In genomic region chr9:34155240-34156019, GRCm38 (mm10) we compare ENCODE assay signal across 15 mouse cellular contexts.
DNase-seq lines count a peak whose midpoint lies in the region; ATAC-seq and TF ChIP-seq lines count a peak whose summit lies in the region.
"Had no signal": no experiment of that assay in that cellular context is flagged by ENCODE, and none has a peak within 500 bp of the region (broad histone marks: within the 10 kb centered on the region; RNA-seq: fewer than 3 reads in every experiment).

No protein-coding gene starts in this region.

- H3K36me3 ChIP-seq in midbrain, postnatal 0 days (ENCODE audit: insufficient read depth, low read length) = no peaks in the 10 kb centered on the region
- no peaks in the 10 kb centered on the region for H3K36me3 ChIP-seq in midbrain, embryonic 11.5 days (ENCODE audit: control insufficient read depth, insufficient read depth, low read length)
- H3K36me3 ChIP-seq in limb, embryonic 11.5 days (ENCODE audit: control insufficient read depth, insufficient read depth, low read length) = no peaks in the 10 kb centered on the region
- H3K36me3 ChIP-seq: embryonic facial prominence, embryonic 15.5 days had no signal

- no peaks in the 10 kb centered on the region for H3K27me3 ChIP-seq in midbrain, postnatal 0 days (ENCODE audit: insufficient read depth, low read length)
- no peaks in the 10 kb centered on the region for H3K27me3 ChIP-seq in midbrain, embryonic 11.5 days (ENCODE audit: control insufficient read depth, insufficient read depth, low read length)
- H3K27me3 ChIP-seq in limb, embryonic 11.5 days (ENCODE audit: control insufficient read depth, insufficient read depth, low read length) = no peaks in the 10 kb centered on the region
- H3K27me3 ChIP-seq: embryonic facial prominence, embryonic 15.5 days had no signal

- no peaks in the 10 kb centered on the region for H3K4me1 ChIP-seq in midbrain, postnatal 0 days (ENCODE audit: insufficient read depth, low read length)
- H3K4me1 ChIP-seq in midbrain, embryonic 11.5 days (ENCODE audit: control insufficient read depth, insufficient read depth, low read length) = peaks cover 2% of the 10 kb centered on the region; the same call in 1 of the 2 replicates
- peaks cover 4% of the 10 kb centered on the region; the same call in 1 of the 2 replicates for H3K4me1 ChIP-seq in limb, embryonic 11.5 days (ENCODE audit: control insufficient read depth, insufficient read depth, low read length)
- H3K4me1 ChIP-seq: embryonic facial prominence, embryonic 15.5 days had no signal

- no peak overlapping the region for H3K4me2 ChIP-seq in midbrain, postnatal 0 days (ENCODE audit: low read depth, low read length, poor library complexity, severe bottlenecking)
- H3K4me2 ChIP-seq in midbrain, embryonic 11.5 days = no peak overlapping the region
- no peak overlapping the region for H3K4me2 ChIP-seq in limb, embryonic 11.5 days (ENCODE audit: low read depth, severe bottlenecking)
- H3K4me2 ChIP-seq: embryonic facial prominence, embryonic 15.5 days had no signal

- H3K9ac ChIP-seq in midbrain, postnatal 0 days (replicated peaks; ENCODE audit: low read length, poor library complexity, severe bottlenecking) = no peak overlapping the region
- H3K9ac ChIP-seq in midbrain, embryonic 11.5 days (ENCODE audit: low read length) = no peak overlapping the region
- H3K9ac ChIP-seq in limb, embryonic 11.5 days (ENCODE audit: low read length) = no peak overlapping the region
- H3K9ac ChIP-seq: embryonic facial prominence, embryonic 15.5 days had no signal

- no peak for TF ChIP-seq CTCF in midbrain, postnatal 0 days (IDR thresholded peaks at IDR 0.05)

- 58% methylated on average over 11 of the region's 11 CpGs for WGBS in midbrain, postnatal 0 days
- 67% methylated on average over 11 of the region's 11 CpGs for WGBS in midbrain, embryonic 11.5 days
- 40% methylated on average over 11 of the region's 11 CpGs for WGBS in limb, embryonic 11.5 days

- no peaks in the 10 kb centered on the region for H3K9me3 ChIP-seq in midbrain, postnatal 0 days (ENCODE audit: low read length)
- no peaks in the 10 kb centered on the region for H3K9me3 ChIP-seq in midbrain, embryonic 11.5 days (ENCODE audit: control insufficient read depth, low read length)
- no peaks in the 10 kb centered on the region for H3K9me3 ChIP-seq in limb, embryonic 11.5 days (ENCODE audit: control insufficient read depth, low read length)
- H3K9me3 ChIP-seq: embryonic facial prominence, embryonic 15.5 days had no signal

- no peak overlapping the region for H3K27ac ChIP-seq in midbrain, postnatal 0 days (ENCODE audit: low read depth, low read length)
- no peak overlapping the region for H3K27ac ChIP-seq in midbrain, embryonic 11.5 days (ENCODE audit: low read depth, low read length)
- no peak overlapping the region for H3K27ac ChIP-seq in limb, embryonic 11.5 days (replicated peaks; ENCODE audit: low read depth, low read length)
- H3K27ac ChIP-seq: embryonic facial prominence, embryonic 15.5 days; macrophage had no signal

- no peak for ATAC-seq in midbrain, postnatal 0 days (ENCODE audit: low FRiP score)
- no peak for ATAC-seq in midbrain, embryonic 11.5 days (ENCODE audit: low FRiP score)
- peak; percentile 72 for ATAC-seq in limb, embryonic 11.5 days (ENCODE audit: insufficient number of reproducible peaks, low FRiP score, low TSS enrichment, low read depth)
- ATAC-seq: intestine, embryonic 16.5 days had no signal

- no peak overlapping the region for H3K4me3 ChIP-seq in midbrain, postnatal 0 days (ENCODE audit: low read depth, low read length)
- H3K4me3 ChIP-seq in midbrain, embryonic 11.5 days (ENCODE audit: low read depth, low read length) = no peak overlapping the region
- H3K4me3 ChIP-seq in limb, embryonic 11.5 days (ENCODE audit: low read depth, low read length) = no peak overlapping the region
- H3K4me3 ChIP-seq: embryonic facial prominence, embryonic 15.5 days; myocyte had no signal

- DNase-seq in cerebellum, postnatal 25 days = peak; percentile 8 to 14
- DNase-seq in cerebellum, adult 9-11 months = no peak
- DNase-seq in midbrain, postnatal 0 days (ENCODE audit: low spot score) = peak; percentile 25
- DNase-seq in midbrain, embryonic 11.5 days (ENCODE audit: low spot score, missing footprints) = no peak
- peak; percentile 36 for DNase-seq in limb, embryonic 11.5 days (ENCODE audit: low spot score)
- no peak for DNase-seq in adrenal gland, adult 18-20 months (ENCODE audit: low spot score in 2 of 2)
- DNase-seq in layer of hippocampus, adult 18-20 months (ENCODE audit: low spot score in 2 of 2) = no peak
- no peak for DNase-seq in urinary bladder, postnatal 4 days (ENCODE audit: low spot score in 2 of 2)
- DNase-seq: adrenal gland, postnatal 36 days; cerebellum, adult 2 months; spleen, adult 18-20 months had no signal

Comparison
In these comparisons a context has a peak if more than half of its experiments do, and no peak if none do; other contexts are left out.
1. DNase-seq: peak in cerebellum, postnatal 25 days (2 of 2), midbrain, postnatal 0 days (single experiment) and limb, embryonic 11.5 days (single experiment); none in cerebellum, adult 9-11 months (single experiment), midbrain, embryonic 11.5 days (single experiment), adrenal gland, adult 18-20 months (0 of 2), layer of hippocampus, adult 18-20 months (0 of 2) and urinary bladder, postnatal 4 days (0 of 2).